Mouse (Mus musculus) stomach, postnatal 0 days (tissue): ENCODE measurements around the gene Fam53b. TPM values are rescaled to one million over a fixed set of nuclear protein-coding genes. Genes with fewer than 3 reads are reported as not detected.

ENCODE experiments used
- ATAC-seq: fragments of 200-750 bp; cut with Nextera tagmentation; 2 replicates; pipeline ENCODE4 v1.8.0; 2017; ENCODE audit not compliant: low FRiP score, low TSS enrichment
- DNase-seq: peaks from one replicate; pipeline ENCODE4 v3.0.0-alpha.2; 2016; ENCODE audit warnings: low spot score
- H3K27ac ChIP-seq: fragments of 300-500 bp; sonication (generic); replicated peaks from 2 replicates; pipeline ENCODE4 v1.5.1; 2014; ENCODE audit warnings: mild to moderate bottlenecking, control low read depth
- H3K27me3 ChIP-seq: fragments of 300-500 bp; sonication (generic); 2 replicates; pipeline ENCODE4 v1.6.1; 2014; ENCODE audit warnings: low read length; ENCODE audit not compliant: control insufficient read depth, insufficient read depth
- H3K36me3 ChIP-seq: fragments of 300-500 bp; sonication (generic); 2 replicates; pipeline ENCODE4 v1.6.1; 2014; ENCODE audit warnings: low read length, mixed read lengths; ENCODE audit not compliant: control insufficient read depth, insufficient read depth
- H3K4me1 ChIP-seq: fragments of 300-500 bp; sonication (generic); replicated peaks from 2 replicates; pipeline ENCODE4 v1.6.1; 2014; ENCODE audit warnings: antibody characterized with exemption; ENCODE audit not compliant: control insufficient read depth, insufficient read depth
- H3K4me2 ChIP-seq: fragments of 300-500 bp; sonication (generic); replicated peaks from 2 replicates; pipeline ENCODE4 v1.6.1; 2014; ENCODE audit warnings: low read depth, mild to moderate bottlenecking, control low read depth, moderate library complexity
- H3K4me3 ChIP-seq: fragments of 300-500 bp; sonication (generic); 2 replicates; pipeline ENCODE4 v1.5.1; 2014; ENCODE audit warnings: low read depth, low read length, control low read depth
- H3K9ac ChIP-seq: fragments of 300-500 bp; sonication (generic); 2 replicates; pipeline ENCODE4 v1.6.1; 2014; ENCODE audit warnings: mild to moderate bottlenecking, low read length, control low read depth, mixed read lengths
- H3K9me3 ChIP-seq: fragments of 300-500 bp; sonication (generic); 2 replicates; pipeline ENCODE4 v1.6.1; 2016; ENCODE audit warnings: low read length; ENCODE audit not compliant: control insufficient read depth
- CTCF ChIP-seq: IDR thresholded peaks from 2 replicates; pipeline ENCODE4 v1.5.1; 2016; ENCODE audit warnings: antibody characterized with exemption, low read depth, mild to moderate bottlenecking, moderate library complexity
- EP300 ChIP-seq: optimal IDR thresholded peaks from 2 replicates; pipeline ENCODE3; 2016; ENCODE audit warnings: antibody characterized with exemption
- WGBS: fragments of 180-500 bp; shearing (Covaris S2); extraction: QIAGEN DNeasy Blood & Tissue Kit; methylation state at CpG from one replicate; pipeline ENCODE4 v1.1.7; 2014; 5-methylcytosine and 5-hydroxymethylcytosine counted together
- polyA plus RNA-seq: library from polyadenylated mRNA; unstranded; fragments of >200 nt; fragmentation: Nextera tagmentation; extraction: Ambion mirVana; gene quantifications from 2 replicates; pipeline ENCODE4 v1.2.1, GENCODE M21; 2015

Fam53b gene
- polyA plus RNA-seq, 1 experiment from 2014 or later = 8.5 TPM

GRCm38 (mm10) chr7:132786011-132786410 lies 27.7 kb downstream of the Fam53b start:
- Histone ChIP-seq H3K27me3 (no peaks in the 10 kb centered on the region), H3K4me3 (no peak overlapping the region), H3K9ac (no peak overlapping the region), H3K4me1 (peaks cover 14% of the 10 kb centered on the region), H3K4me2 (no peak overlapping the region), H3K36me3 (no peaks in the 10 kb centered on the region), H3K27ac (no peak overlapping the region; the same call in 1 of the 2 replicates), H3K9me3 (no peaks in the 10 kb centered on the region)
- TF ChIP-seq CTCF = no peak
- TF ChIP-seq EP300 = no peak
- DNase-seq (no peak), ATAC-seq (no peak)
- 45% methylated on average over 7 of the region's 7 CpGs for WGBS

- no peaks in the 10 kb centered on the region for H3K27me3 ChIP-seq
- ATAC-seq = no peak
- WGBS = 68% methylated on average over 5 of the region's 5 CpGs
- H3K4me1 ChIP-seq = peaks cover 14% of the 10 kb centered on the region
- H3K9ac ChIP-seq = no peak overlapping the region
- no peaks in the 10 kb centered on the region for H3K36me3 ChIP-seq
- H3K4me2 ChIP-seq = no peak overlapping the region
- H3K9me3 ChIP-seq = no peaks in the 10 kb centered on the region
- TF ChIP-seq EP300 = no peak
- no peak for TF ChIP-seq CTCF
- no peak overlapping the region for H3K4me3 ChIP-seq
- DNase-seq = no peak
- no peak overlapping the region for H3K27ac ChIP-seq
These were observed 29.6 kb downstream of the Fam53b start for GRCm38 (mm10) chr7:132784101-132784500.

GRCm38 (mm10) chr7:132781850-132782249 lies 31.8 kb downstream of the Fam53b start:
- H3K9ac ChIP-seq = no peak overlapping the region; the same call in 1 of the 2 replicates
- TF ChIP-seq EP300 = no peak
- no peak overlapping the region for H3K4me2 ChIP-seq
- no peak overlapping the region for H3K4me3 ChIP-seq
- no peaks in the 10 kb centered on the region for H3K27me3 ChIP-seq
- H3K36me3 ChIP-seq = peaks cover 3% of the 10 kb centered on the region; the same call in 1 of the 2 replicates
- DNase-seq (no peak), ATAC-seq (no peak)
- WGBS = 49% methylated on average over 6 of the region's 6 CpGs
- no peaks in the 10 kb centered on the region for H3K9me3 ChIP-seq
- peaks cover 19% of the 10 kb centered on the region for H3K4me1 ChIP-seq
- peak overlapping the region; percentile 45; the same call in 1 of the 2 replicates for H3K27ac ChIP-seq

- no peak for DNase-seq
- TF ChIP-seq EP300 = no peak
- TF ChIP-seq CTCF = 0 out of 2 replicates have a peak, but pooled peaks have one; percentile 10
- H3K4me2 ChIP-seq = no peak overlapping the region
- peaks cover 21% of the 10 kb centered on the region for H3K4me1 ChIP-seq
- H3K36me3 ChIP-seq = peaks cover 3% of the 10 kb centered on the region; the same call in 1 of the 2 replicates
- H3K9me3 ChIP-seq = no peaks in the 10 kb centered on the region
- no peak for ATAC-seq
- no peaks in the 10 kb centered on the region for H3K27me3 ChIP-seq
- no peak overlapping the region; the same call in 1 of the 2 replicates for H3K9ac ChIP-seq
- H3K4me3 ChIP-seq = no peak overlapping the region
- peak overlapping the region; percentile 45; the same call in 1 of the 2 replicates for H3K27ac ChIP-seq
- WGBS = 42% methylated on average over 7 of the region's 7 CpGs
These were observed 32.4 kb downstream of the Fam53b start for GRCm38 (mm10) chr7:132781130-132781814.

GRCm38 (mm10) chr7:132780611-132781010 lies 33.1 kb downstream of the Fam53b start:
- DNase-seq = peak; percentile 41

GRCm38 (mm10) chr7:132778630-132779029 lies 35.1 kb downstream of the Fam53b start:
- Histone ChIP-seq H3K4me1 (peaks cover 17% of the 10 kb centered on the region), H3K27me3 (no peaks in the 10 kb centered on the region), H3K9me3 (no peaks in the 10 kb centered on the region), H3K4me3 (no peak overlapping the region), H3K36me3 (peaks cover 6% of the 10 kb centered on the region; the same call in 1 of the 2 replicates), H3K4me2 (no peak overlapping the region), H3K27ac (no peak overlapping the region), H3K9ac (no peak overlapping the region)
- TF ChIP-seq EP300 (no peak), CTCF (no peak)
- ATAC-seq = no peak
- DNase-seq = no peak
- WGBS = 83% methylated on average over 13 of the region's 13 CpGs

More at GRCm38 (mm10) chr7:132780611-132781010, 33.1 kb downstream of the Fam53b start:
- WGBS = 38% methylated on average over 4 of the region's 4 CpGs
- Histone ChIP-seq H3K36me3 (peaks cover 3% of the 10 kb centered on the region; the same call in 1 of the 2 replicates), H3K4me1 (peaks cover 18% of the 10 kb centered on the region), H3K9me3 (no peaks in the 10 kb centered on the region), H3K4me3 (no peak overlapping the region), H3K27ac (peak overlapping the region; percentile 31; the same call in 1 of the 2 replicates), H3K27me3 (no peaks in the 10 kb centered on the region), H3K4me2 (no peak overlapping the region), H3K9ac (no peak overlapping the region)
- TF ChIP-seq EP300 (no peak), CTCF (peak; percentile 48)
- ATAC-seq = no peak; the same call in 1 of the 2 replicates
